Mouse (Mus musculus) hindbrain, embryonic 13.5 days (tissue): ENCODE measurements around the gene Apoc3. TPM values are rescaled to one million over a fixed set of nuclear protein-coding genes. Genes with fewer than 3 reads are reported as not detected.

Experiments used
- ATAC-seq: fragments of 200-750 bp; cut with Nextera tagmentation; 2 replicates; pipeline ENCODE4 v1.8.0; 2017; ENCODE audit warnings: moderate TSS enrichment; ENCODE audit not compliant: low FRiP score
- H3K27ac ChIP-seq: fragments of 300-500 bp; sonication (generic); 2 replicates; pipeline ENCODE4 v1.5.1; 2015; ENCODE audit warnings: inconsistent platforms, mild to moderate bottlenecking, moderate library complexity
- H3K27me3 ChIP-seq: fragments of 300-500 bp; sonication (generic); 2 replicates; pipeline ENCODE4 v1.6.1; 2015; ENCODE audit warnings: mild to moderate bottlenecking, inconsistent platforms
- H3K36me3 ChIP-seq: fragments of 300-500 bp; sonication (generic); 2 replicates; pipeline ENCODE4 v1.6.1; 2015; ENCODE audit warnings: mild to moderate bottlenecking, inconsistent platforms
- H3K4me1 ChIP-seq: fragments of 300-500 bp; sonication (generic); replicated peaks from 2 replicates; pipeline ENCODE4 v1.6.1; 2015; ENCODE audit warnings: inconsistent platforms
- H3K4me2 ChIP-seq: fragments of 300-500 bp; sonication (generic); 2 replicates; pipeline ENCODE4 v1.6.1; 2015; ENCODE audit warnings: inconsistent platforms, mild to moderate bottlenecking, moderate library complexity
- H3K4me3 ChIP-seq: fragments of 300-500 bp; sonication (generic); 2 replicates; pipeline ENCODE4 v1.5.1; 2015; ENCODE audit warnings: mild to moderate bottlenecking, inconsistent platforms
- H3K9ac ChIP-seq: fragments of 300-500 bp; sonication (generic); 2 replicates; pipeline ENCODE4 v1.6.1; 2015; ENCODE audit warnings: mild to moderate bottlenecking, inconsistent platforms
- H3K9me3 ChIP-seq: fragments of 300-500 bp; sonication (generic); 2 replicates; pipeline ENCODE4 v1.6.1; 2016; ENCODE audit warnings: inconsistent platforms
- WGBS: fragments of 180-500 bp; shearing (Covaris S2); methylation state at CpG from one replicate; pipeline ENCODE4 v1.1.7; 2015; 5-methylcytosine and 5-hydroxymethylcytosine counted together
- polyA plus RNA-seq: library from polyadenylated mRNA; unstranded; fragments of >200 nt; fragmentation: Nextera tagmentation; extraction: Ambion mirVana; gene quantifications from 2 replicates; pipeline ENCODE4 v1.2.1, GENCODE M21; 2015

The Apoc3 gene
- polyA plus RNA-seq, 1 experiment from 2014 or later: not detected

GRCm38 (mm10) chr9:46208401-46208974 is 26.9 kb downstream of the Apoc3 start:
- no peak overlapping the region for H3K4me3 ChIP-seq
- H3K4me2 ChIP-seq: no peak overlapping the region
- H3K9me3 ChIP-seq: no peaks in the 10 kb centered on the region
- ATAC-seq: no peak
- no peak overlapping the region for H3K9ac ChIP-seq
- no peak overlapping the region for H3K27ac ChIP-seq
- WGBS: 80% methylated on average over 13 of the region's 13 CpGs
- H3K36me3 ChIP-seq: peaks cover 95% of the 10 kb centered on the region
- H3K4me1 ChIP-seq: no peaks in the 10 kb centered on the region
- no peaks in the 10 kb centered on the region for H3K27me3 ChIP-seq

DNA sequence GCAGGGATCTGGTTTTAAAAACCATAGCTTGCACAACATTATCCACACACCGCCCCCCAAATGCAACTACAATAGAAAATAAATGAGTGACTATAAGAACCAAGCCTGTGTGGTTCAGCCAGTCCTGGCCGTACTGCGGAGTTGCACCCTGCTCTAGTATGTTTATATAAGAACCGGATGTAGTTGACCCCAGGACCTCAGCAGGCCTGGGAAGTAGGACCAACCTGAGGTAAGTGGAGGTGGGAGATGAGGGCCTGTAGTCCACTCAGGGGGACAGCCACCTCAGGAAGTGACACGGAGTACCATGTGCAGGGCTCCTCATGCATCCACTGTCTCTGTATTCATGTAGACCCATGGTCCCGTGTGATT is 28.0 kb downstream of the Apoc3 start:
- ATAC-seq: no peak
- no peaks in the 10 kb centered on the region for H3K27me3 ChIP-seq
- no peak overlapping the region for H3K27ac ChIP-seq
- H3K4me1 ChIP-seq: no peaks in the 10 kb centered on the region
- H3K4me2 ChIP-seq: no peak overlapping the region
- no peak overlapping the region for H3K9ac ChIP-seq
- 93% methylated on average over 6 of the region's 6 CpGs for WGBS
- H3K9me3 ChIP-seq: no peaks in the 10 kb centered on the region
- peaks cover 95% of the 10 kb centered on the region for H3K36me3 ChIP-seq
- H3K4me3 ChIP-seq: no peak overlapping the region

GRCm38 (mm10) chr9:46206834-46207500 is 28.5 kb downstream of the Apoc3 start:
- H3K4me1 ChIP-seq: no peaks in the 10 kb centered on the region
- no peak overlapping the region for H3K27ac ChIP-seq
- no peak overlapping the region for H3K9ac ChIP-seq
- peaks cover 95% of the 10 kb centered on the region for H3K36me3 ChIP-seq
- H3K4me3 ChIP-seq: no peak overlapping the region
- H3K9me3 ChIP-seq: no peaks in the 10 kb centered on the region
- WGBS: 88% methylated on average over 10 of the region's 10 CpGs
- H3K4me2 ChIP-seq: no peak overlapping the region
- H3K27me3 ChIP-seq: no peaks in the 10 kb centered on the region
- no peak for ATAC-seq

DNA sequence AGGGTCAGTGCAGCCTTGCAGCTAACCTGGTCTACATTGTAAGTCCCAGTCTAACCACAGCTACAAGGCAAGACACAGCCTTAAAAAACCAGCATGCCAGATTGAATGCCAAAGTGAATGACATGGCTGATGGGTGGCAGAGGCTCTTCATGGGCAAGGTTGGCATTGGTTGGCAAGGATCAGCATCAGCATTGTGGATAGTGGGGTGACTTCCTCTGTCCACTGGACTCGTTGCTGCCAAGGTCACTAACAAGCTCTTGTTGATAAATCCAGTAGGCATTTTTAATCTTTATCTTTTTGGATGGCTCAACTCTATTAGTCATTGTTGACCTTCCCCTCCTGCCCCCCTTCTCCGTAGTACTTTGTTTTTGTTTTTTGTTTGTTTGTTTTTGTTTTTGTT is 35.8 kb downstream of the Apoc3 start:
- no peak overlapping the region for H3K9ac ChIP-seq
- H3K4me2 ChIP-seq: no peak overlapping the region
- H3K27ac ChIP-seq: no peak overlapping the region
- no peaks in the 10 kb centered on the region for H3K9me3 ChIP-seq
- no peaks in the 10 kb centered on the region for H3K27me3 ChIP-seq
- peaks cover 95% of the 10 kb centered on the region for H3K36me3 ChIP-seq
- WGBS: 95% methylated on average over 2 of the region's 2 CpGs
- H3K4me1 ChIP-seq: no peaks in the 10 kb centered on the region
- ATAC-seq: no peak
- no peak overlapping the region for H3K4me3 ChIP-seq

GRCm38 (mm10) chr9:46198936-46199335 is 36.5 kb downstream of the Apoc3 start:
- no peak overlapping the region for H3K9ac ChIP-seq
- H3K4me3 ChIP-seq: no peak overlapping the region
- WGBS: 93% methylated on average over 7 of the region's 7 CpGs
- no peak for ATAC-seq
- H3K36me3 ChIP-seq: peaks cover 94% of the 10 kb centered on the region
- H3K4me1 ChIP-seq: no peaks in the 10 kb centered on the region
- no peak overlapping the region for H3K4me2 ChIP-seq
- no peaks in the 10 kb centered on the region for H3K27me3 ChIP-seq
- H3K9me3 ChIP-seq: no peaks in the 10 kb centered on the region
- H3K27ac ChIP-seq: no peak overlapping the region

DNA sequence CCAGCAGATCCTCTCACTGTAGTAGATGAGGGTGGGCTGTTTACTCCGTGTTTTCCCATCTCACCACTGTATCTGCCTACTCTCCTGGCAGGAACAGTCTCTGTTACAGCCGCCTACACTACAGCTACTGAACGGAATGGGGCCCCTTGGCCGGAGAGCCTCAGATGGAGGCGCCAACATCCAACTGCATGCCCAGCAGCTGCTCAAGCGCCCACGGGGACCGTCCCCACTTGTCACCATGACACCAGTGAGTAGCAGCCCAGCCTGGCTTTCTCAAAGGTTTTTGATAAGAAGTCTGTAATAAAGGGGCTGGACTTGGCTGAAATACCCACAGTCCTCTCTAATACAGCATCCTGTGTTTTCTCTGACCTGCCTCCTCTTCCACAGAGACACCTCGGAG is 37.0 kb downstream of the Apoc3 start:
- no peak for ATAC-seq
- Histone ChIP-seq H3K27ac (no peak overlapping the region), H3K4me3 (no peak overlapping the region), H3K9ac (no peak overlapping the region), H3K36me3 (peaks cover 90% of the 10 kb centered on the region), H3K9me3 (no peaks in the 10 kb centered on the region), H3K4me2 (no peak overlapping the region), H3K27me3 (no peaks in the 10 kb centered on the region), H3K4me1 (no peaks in the 10 kb centered on the region)
- WGBS: 85% methylated on average over 9 of the region's 9 CpGs

- Histone ChIP-seq H3K27ac (no peak overlapping the region), H3K9ac (no peak overlapping the region), H3K36me3 (peaks cover 74% of the 10 kb centered on the region), H3K27me3 (no peaks in the 10 kb centered on the region), H3K4me3 (no peak overlapping the region), H3K4me1 (no peaks in the 10 kb centered on the region), H3K4me2 (no peak overlapping the region), H3K9me3 (no peaks in the 10 kb centered on the region)
- WGBS: 84% methylated on average over 12 of the region's 12 CpGs
- ATAC-seq: no peak
Measured at GRCm38 (mm10) chr9:46196699-46197169, 38.7 kb downstream of the Apoc3 start.

DNA sequence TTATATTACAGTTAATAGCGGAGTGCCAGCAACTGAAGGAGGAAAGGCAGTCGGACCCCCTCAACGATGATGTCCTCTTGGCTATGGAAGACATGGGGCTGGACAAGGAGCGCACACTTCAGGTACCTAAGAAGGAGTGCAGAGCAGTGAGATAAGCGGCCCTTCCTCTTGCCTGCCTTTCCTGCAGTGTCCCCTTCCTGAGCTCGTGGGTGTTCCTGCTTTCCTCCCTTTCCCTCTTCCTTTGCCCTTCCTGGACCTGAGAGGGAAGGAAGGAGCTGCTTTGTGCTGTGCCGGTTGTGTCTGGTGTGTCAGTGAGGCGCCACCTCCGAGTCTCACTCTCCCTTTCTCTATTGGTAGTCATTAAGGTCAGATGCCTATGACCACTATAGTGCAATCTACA is 40.6 kb downstream of the Apoc3 start:
- peaks cover 57% of the 10 kb centered on the region for H3K36me3 ChIP-seq
- no peak overlapping the region for H3K27ac ChIP-seq
- no peak overlapping the region for H3K4me3 ChIP-seq
- no peaks in the 10 kb centered on the region for H3K9me3 ChIP-seq
- H3K27me3 ChIP-seq: no peaks in the 10 kb centered on the region
- no peak overlapping the region for H3K4me2 ChIP-seq
- ATAC-seq: no peak
- WGBS: 91% methylated on average over 8 of the region's 9 CpGs
- no peak overlapping the region for H3K9ac ChIP-seq
- H3K4me1 ChIP-seq: no peaks in the 10 kb centered on the region

- Histone ChIP-seq H3K27me3 (no peaks in the 10 kb centered on the region), H3K27ac (no peak overlapping the region), H3K9me3 (no peaks in the 10 kb centered on the region), H3K36me3 (peaks cover 36% of the 10 kb centered on the region), H3K4me1 (0 out of 2 replicates have a peak, but pooled peaks cover 2% of the 10 kb centered on the region), H3K4me3 (no peak overlapping the region), H3K9ac (no peak overlapping the region), H3K4me2 (no peak overlapping the region)
- no peak for ATAC-seq
- 73% methylated on average over 6 of the region's 6 CpGs for WGBS
Measured at GRCm38 (mm10) chr9:46192642-46193041, 42.8 kb downstream of the Apoc3 start.

DNA sequence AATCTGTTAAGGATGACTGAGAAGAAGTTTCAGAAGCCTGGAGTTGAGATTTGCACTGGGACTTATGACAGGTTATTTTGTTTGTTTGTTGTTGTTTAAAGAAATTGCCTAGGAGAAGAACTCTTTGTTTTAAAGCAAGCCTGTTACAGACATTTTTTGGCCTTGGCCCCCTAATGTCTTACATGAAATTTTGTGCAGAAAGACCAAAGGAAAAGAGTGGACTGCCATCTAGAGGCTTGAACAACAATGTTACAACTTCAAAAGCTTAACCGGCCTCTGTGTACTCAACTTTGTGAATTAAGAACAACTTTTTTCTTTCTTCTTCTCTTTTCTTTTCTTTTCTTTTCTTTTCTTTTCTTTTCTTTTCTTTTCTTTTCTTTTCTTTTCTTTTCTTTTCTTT is 43.8 kb downstream of the Apoc3 start:
- no peak overlapping the region for H3K9ac ChIP-seq
- no peak for ATAC-seq
- no peak overlapping the region for H3K4me2 ChIP-seq
- 37% methylated on average over 1 of the region's 1 CpGs for WGBS
- H3K27me3 ChIP-seq: no peaks in the 10 kb centered on the region
- no peak overlapping the region for H3K27ac ChIP-seq
- no peak overlapping the region for H3K4me3 ChIP-seq
- peaks cover 26% of the 10 kb centered on the region for H3K36me3 ChIP-seq
- 0 out of 2 replicates have a peak, but pooled peaks cover 2% of the 10 kb centered on the region for H3K4me1 ChIP-seq
- H3K9me3 ChIP-seq: no peaks in the 10 kb centered on the region

- H3K27me3 ChIP-seq: no peaks in the 10 kb centered on the region
- H3K9me3 ChIP-seq: no peaks in the 10 kb centered on the region
- H3K4me1 ChIP-seq: 0 out of 2 replicates have a peak, but pooled peaks cover 2% of the 10 kb centered on the region
- H3K9ac ChIP-seq: no peak overlapping the region
- H3K4me3 ChIP-seq: no peak overlapping the region
- no peak overlapping the region for H3K4me2 ChIP-seq
- ATAC-seq: no peak
- H3K36me3 ChIP-seq: peaks cover 22% of the 10 kb centered on the region
- H3K27ac ChIP-seq: no peak overlapping the region
- 75% methylated on average over 8 of the region's 8 CpGs for WGBS
Measured at GRCm38 (mm10) chr9:46191234-46191633, 44.2 kb downstream of the Apoc3 start.

GRCm38 (mm10) chr9:46189381-46189780 is 46.1 kb downstream of the Apoc3 start:
- WGBS: 83% methylated on average over 10 of the region's 10 CpGs
- no peak overlapping the region for H3K4me3 ChIP-seq
- no peaks in the 10 kb centered on the region for H3K27me3 ChIP-seq
- H3K4me1 ChIP-seq: 0 out of 2 replicates have a peak, but pooled peaks cover 2% of the 10 kb centered on the region
- H3K9me3 ChIP-seq: no peaks in the 10 kb centered on the region
- ATAC-seq: no peak
- H3K27ac ChIP-seq: 0 out of 2 replicates have a peak overlapping the region, but pooled peaks have one; percentile 52
- H3K9ac ChIP-seq: no peak overlapping the region
- peaks cover 3% of the 10 kb centered on the region; the same call in 1 of the 2 replicates for H3K36me3 ChIP-seq
- H3K4me2 ChIP-seq: no peak overlapping the region

DNA sequence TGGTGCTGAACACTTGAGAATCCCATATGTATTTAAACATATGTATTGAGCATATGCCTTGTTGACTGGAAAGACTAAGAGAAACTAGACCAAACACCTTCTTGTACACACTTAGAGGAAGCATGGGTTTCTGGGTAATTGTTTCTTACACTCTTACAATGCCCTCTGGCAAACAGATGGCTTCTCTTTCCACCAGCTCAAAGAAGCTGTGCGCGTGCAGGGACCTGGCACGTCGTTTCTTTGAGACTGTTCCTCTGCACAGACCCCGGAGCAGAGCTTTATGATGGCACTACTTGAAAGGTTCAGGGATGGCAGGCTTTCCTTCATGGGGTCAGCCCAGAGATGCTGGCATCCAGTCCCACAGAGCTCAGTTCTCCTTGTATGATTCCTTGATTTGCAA is 46.5 kb downstream of the Apoc3 start:
- Histone ChIP-seq H3K4me1 (0 out of 2 replicates have a peak, but pooled peaks cover 2% of the 10 kb centered on the region), H3K4me2 (no peak overlapping the region), H3K27me3 (no peaks in the 10 kb centered on the region), H3K36me3 (no peaks in the 10 kb centered on the region), H3K27ac (peak overlapping the region; percentile 52; the same call in 1 of the 2 replicates), H3K9me3 (no peaks in the 10 kb centered on the region), H3K4me3 (no peak overlapping the region), H3K9ac (no peak overlapping the region)
- 67% methylated on average over 5 of the region's 5 CpGs for WGBS
- no peak for ATAC-seq
